Mouse (Mus musculus) embryonic fibroblast, embryonic 13.5 days (primary cell): ENCODE measurements at regions not wholly inside any gene's neighbourhood (a gene's known extent, or its start where the extent isn't known, plus 50 kb on each side); places are given as distances from the start of the nearest gene placed in this dataset.

Experiments
- CTCF ChIP-seq: IDR thresholded peaks from 2 replicates; pipeline ENCODE4 v1.5.1; 2011; ENCODE audit warnings: mild to moderate bottlenecking, control low read depth, low read length, moderate library complexity, borderline replicate concordance; ENCODE audit not compliant: insufficient read depth
- POLR2A ChIP-seq: IDR thresholded peaks from 2 replicates; pipeline ENCODE4 v1.6.1; 2011; ENCODE audit warnings: low read depth, mild to moderate bottlenecking, control low read depth, low read length, moderate library complexity

DNA sequence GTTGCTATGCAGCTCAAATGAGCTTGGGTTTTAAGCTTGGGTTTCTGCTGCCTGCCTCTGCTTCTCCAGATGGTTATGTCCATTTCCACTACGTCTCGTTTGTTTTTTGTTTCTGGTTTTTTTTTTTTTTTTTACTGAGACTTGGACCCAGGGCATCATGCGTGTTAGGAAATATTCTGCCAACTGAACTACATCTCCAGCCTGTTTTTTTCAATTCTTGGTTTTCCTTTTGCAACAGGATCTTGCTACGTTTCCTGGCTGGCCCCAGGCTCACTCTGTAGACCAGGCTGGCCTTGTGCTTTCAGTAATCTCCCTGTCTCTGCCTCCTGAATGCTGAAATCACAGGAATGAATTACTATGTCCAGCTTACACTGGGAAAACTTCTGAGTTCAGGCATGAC is 96.2 kb upstream of the Zfp217 start:
- TF ChIP-seq POLR2A (no peak), CTCF (no peak)
